In genomic region chr1:84933472-84934150, GRCm38 (mm10) we compare ENCODE assay signal across 7 mouse cellular contexts. TPM values are rescaled to one million over a fixed set of nuclear protein-coding genes. Genes with fewer than 3 reads are reported as not detected.
DNase-seq lines count a peak whose midpoint lies in the region; ATAC-seq and TF ChIP-seq lines count a peak whose summit lies in the region.

No protein-coding gene starts in this region.

- 14% methylated on average over 22 of the region's 22 CpGs for WGBS in intestine, postnatal 0 days
- 11% methylated on average over 22 of the region's 22 CpGs for WGBS in midbrain, embryonic 11.5 days
- WGBS in small intestine, adult 2 months, result 16% methylated on average over 22 of the region's 22 CpGs

- ATAC-seq in intestine, postnatal 0 days, result no peak
- peak; percentile 22 for ATAC-seq in midbrain, embryonic 11.5 days (ENCODE audit: low FRiP score)

- H3K27me3 ChIP-seq in intestine, postnatal 0 days (replicated peaks; ENCODE audit: control insufficient read depth, insufficient read depth, low read length), result peaks cover 20% of the 10 kb centered on the region
- peaks cover 2% of the 10 kb centered on the region for H3K27me3 ChIP-seq in midbrain, embryonic 11.5 days (ENCODE audit: control insufficient read depth, insufficient read depth, low read length)
- peaks cover 3% of the 10 kb centered on the region for H3K27me3 ChIP-seq in small intestine, adult 2 months (ENCODE audit: control insufficient read depth, insufficient read depth, low read length)

- DNase-seq in adrenal gland, postnatal 36 days, result peak; percentile 92
- DNase-seq in embryo, embryonic 10.5 days (ENCODE audit: low spot score), result peak; percentile 87
- DNase-seq in gastrocnemius, postnatal 4 days (ENCODE audit: low spot score in 2 of 2), result peak; percentile 37 to 68
- peak; percentile 75 to 84 for DNase-seq in left cerebral cortex, postnatal 36 days (ENCODE audit: low spot score in 2 of 2)
- peak; percentile 99 for DNase-seq in midbrain, embryonic 11.5 days (ENCODE audit: low spot score, missing footprints)

- TF ChIP-seq POLR2A in small intestine, adult 2 months (IDR thresholded peaks at IDR 0.05; ENCODE audit: low read depth, low read length), result no peak

- H3K4me1 ChIP-seq in intestine, postnatal 0 days (replicated peaks; ENCODE audit: control insufficient read depth, insufficient read depth, low read length), result no peaks in the 10 kb centered on the region
- H3K4me1 ChIP-seq in midbrain, embryonic 11.5 days (ENCODE audit: control insufficient read depth, insufficient read depth, low read length), result peaks cover 2% of the 10 kb centered on the region; the same call in 1 of the 2 replicates
- no peaks in the 10 kb centered on the region; the same call in 1 of the 2 replicates for H3K4me1 ChIP-seq in small intestine, adult 2 months (ENCODE audit: control insufficient read depth, insufficient read depth, insufficient read length, low read length)

- H3K4me2 ChIP-seq in intestine, postnatal 0 days (replicated peaks; ENCODE audit: low read depth), result peak overlapping the region; percentile 70
- H3K4me2 ChIP-seq in midbrain, embryonic 11.5 days, result peak overlapping the region; percentile 84

- peak; percentile 77 for TF ChIP-seq CTCF in intestine, postnatal 0 days (IDR thresholded peaks at IDR 0.05; ENCODE audit: low read depth)
- peak; percentile 52; the same call in 1 of the 2 replicates for TF ChIP-seq CTCF in small intestine, adult 2 months (IDR thresholded peaks at IDR 0.05; ENCODE audit: extremely low read depth, insufficient read length, insufficient replicate concordance, low read depth, low read length)

- H3K9me3 ChIP-seq in intestine, postnatal 0 days (ENCODE audit: control insufficient read depth), result no peaks in the 10 kb centered on the region
- H3K9me3 ChIP-seq in midbrain, embryonic 11.5 days (ENCODE audit: control insufficient read depth, low read length), result no peaks in the 10 kb centered on the region

- H3K27ac ChIP-seq in intestine, postnatal 0 days (ENCODE audit: low read depth, low read length), result no peak overlapping the region
- no peak overlapping the region; the same call in 1 of the 2 replicates for H3K27ac ChIP-seq in midbrain, embryonic 11.5 days (ENCODE audit: low read depth, low read length)
- no peak overlapping the region for H3K27ac ChIP-seq in small intestine, adult 2 months (ENCODE audit: insufficient read depth, low read depth, low read length)

- no peaks in the 10 kb centered on the region for H3K36me3 ChIP-seq in intestine, postnatal 0 days (ENCODE audit: control insufficient read depth, insufficient read depth)
- H3K36me3 ChIP-seq in midbrain, embryonic 11.5 days (ENCODE audit: control insufficient read depth, insufficient read depth, low read length), result no peaks in the 10 kb centered on the region
- no peaks in the 10 kb centered on the region for H3K36me3 ChIP-seq in small intestine, adult 2 months (ENCODE audit: control insufficient read depth, insufficient read depth, low read length)

- intact Hi-C loops in left cerebral cortex, postnatal 36 days (cut with DNase I), result loop anchor here (5.0 kb wide), 1 partner anchor 96 kb away; the partner anchor contains the start of gene Fbxo36

- no peak overlapping the region for H3K9ac ChIP-seq in intestine, postnatal 0 days (ENCODE audit: low read depth, low read length)
- H3K9ac ChIP-seq in midbrain, embryonic 11.5 days (ENCODE audit: low read length), result peak overlapping the region; percentile 74

- peak overlapping the region; percentile 46; the same call in 1 of the 2 replicates for H3K4me3 ChIP-seq in intestine, postnatal 0 days (ENCODE audit: low read depth, low read length)
- peak overlapping the region; percentile 60 for H3K4me3 ChIP-seq in midbrain, embryonic 11.5 days (ENCODE audit: low read depth, low read length)
- no peak overlapping the region for H3K4me3 ChIP-seq in small intestine, adult 2 months (ENCODE audit: low read depth, low read length)

RNA-seq across cellular contexts. Expression of gene Slc16a14, which starts 1.3 kb away (rescaled TPM):
- total RNA-seq in adrenal gland, postnatal 36 days (2021), result 1 to 10 TPM; 3.6 to 4.1 TPM
- total RNA-seq in gastrocnemius, postnatal 4 days (2021), result under 1 TPM in 1 of 2 experiments, not detected in 1; 0.08 TPM
- polyA plus RNA-seq in intestine, postnatal 0 days (2015; fragmentation: Nextera tagmentation; extraction: Ambion mirVana), result 0.04 TPM in 1 of 2 replicates, not detected in the other
- 10 to 100 TPM; 13.9 to 15.6 TPM for total RNA-seq in left cerebral cortex, postnatal 36 days (2021)
- polyA plus RNA-seq in midbrain, embryonic 11.5 days (2014; fragmentation: Nextera tagmentation; extraction: Ambion mirVana), result 4.7 and 4.8 TPM in 2 replicates
- polyA plus RNA-seq in small intestine, adult 2 months (2012; rRNA removed), result 0.04 TPM in 1 of 2 replicates, not detected in the other

Comparison
In these comparisons a context has a peak if more than half of its experiments do, and no peak if none do; other contexts are left out.
1. RNA of gene Slc16a14, which starts 1.3 kb away (total RNA-seq): 13.9 to 15.6 TPM in left cerebral cortex, postnatal 36 days and 3.6 to 4.1 TPM in adrenal gland, postnatal 36 days; 0.08 TPM in gastrocnemius, postnatal 4 days; every median in the first group is over 4 times any median in the second.
2. Peak in every context shown above with its lines, with median percentiles within 50 percentile points of each other: DNase-seq.